23 mouse cellular contexts compared by ENCODE assay signal in genomic region chr6:84646696-84647095, GRCm38 (mm10).
"Had no signal": no experiment of that assay in that cellular context is flagged by ENCODE, and none has a peak within 500 bp of the region (broad histone marks: within the 10 kb centered on the region; RNA-seq: fewer than 3 reads in every experiment).

No protein-coding gene starts in this region.

- H3K4me3 ChIP-seq: forebrain, embryonic 15.5 days; heart, adult 2 months; heart, embryonic 13.5 days; heart, embryonic 15.5 days; hindbrain, embryonic 12.5 days; kidney, embryonic 15.5 days; limb, embryonic 13.5 days; limb, embryonic 15.5 days had no signal

- H3K36me3 ChIP-seq: forebrain, embryonic 15.5 days; heart, embryonic 13.5 days; heart, embryonic 15.5 days; hindbrain, embryonic 12.5 days; kidney, embryonic 15.5 days; limb, embryonic 13.5 days; limb, embryonic 15.5 days had no signal

- H3K27me3 ChIP-seq: forebrain, embryonic 15.5 days; heart, embryonic 13.5 days; heart, embryonic 15.5 days; hindbrain, embryonic 12.5 days; kidney, embryonic 15.5 days; limb, embryonic 13.5 days; limb, embryonic 15.5 days had no signal

- H3K9ac ChIP-seq: forebrain, embryonic 15.5 days; forebrain, postnatal 0 days; heart, embryonic 13.5 days; heart, embryonic 15.5 days; hindbrain, embryonic 12.5 days; kidney, embryonic 15.5 days; limb, embryonic 13.5 days; limb, embryonic 15.5 days had no signal

- H3K4me2 ChIP-seq: forebrain, embryonic 15.5 days; heart, embryonic 11.5 days; heart, embryonic 13.5 days; heart, embryonic 15.5 days; hindbrain, embryonic 12.5 days; kidney, embryonic 15.5 days; limb, embryonic 13.5 days; limb, embryonic 15.5 days had no signal

- H3K9me3 ChIP-seq: forebrain, embryonic 15.5 days; heart, embryonic 13.5 days; heart, embryonic 15.5 days; hindbrain, embryonic 12.5 days; kidney, embryonic 15.5 days; limb, embryonic 13.5 days; limb, embryonic 15.5 days had no signal

- H3K4me1 ChIP-seq: limb, embryonic 15.5 days had no signal

- DNase-seq: forebrain, postnatal 0 days; gastrocnemius, postnatal 14 days; gastrocnemius, postnatal 36 days; heart, adult 2 months; heart, postnatal 14 days; heart, postnatal 36 days; kidney, adult 11 months; kidney, adult 2 months; kidney, adult 9 months; kidney, postnatal 14 days; kidney, postnatal 36 days; layer of hippocampus, adult 9-11 months; layer of hippocampus, postnatal 36 days had no signal

- ATAC-seq: forebrain, embryonic 15.5 days; forebrain, postnatal 0 days; intestine, embryonic 16.5 days had no signal

- H3K27ac ChIP-seq: forebrain, embryonic 15.5 days; heart, adult 2 months; heart, embryonic 13.5 days; heart, embryonic 15.5 days; hindbrain, embryonic 12.5 days; kidney, embryonic 15.5 days; kidney, postnatal 0 days; limb, embryonic 13.5 days; limb, embryonic 15.5 days had no signal
